Mouse (Mus musculus): ENCODE results near the gene Bean1.

- no peak for TF ChIP-seq CTCF (IDR thresholded peaks at IDR 0.05; ENCODE audit: control insufficient read depth, insufficient read depth, low read length)
- TF ChIP-seq POLR2A (IDR thresholded peaks at IDR 0.05; ENCODE audit: borderline replicate concordance, control insufficient read depth, low read depth, low read length) = no peak
These were observed 45.7 kb upstream of the Bean1 start for GRCm38 (mm10) chr8:104124534-104124933.
